Mouse (Mus musculus): ENCODE data around the gene Il2rb. TPM values are rescaled to one million over a fixed set of nuclear protein-coding genes. Genes with fewer than 3 reads are reported as not detected.

The Il2rb gene
- polyA plus RNA-seq (2014; fragmentation: Nextera tagmentation; extraction: Ambion mirVana): 0.42 and 0.55 TPM in 2 replicates

- H3K9ac ChIP-seq (ENCODE audit: low read depth, low read length): no peak within 1 kb of the TSS
- no peaks in the 10 kb centered on the region for H3K9me3 ChIP-seq (ENCODE audit: control insufficient read depth, low read length)
- no peak within 1 kb of the TSS for H3K4me3 ChIP-seq (ENCODE audit: low read depth, low read length)
- H3K36me3 ChIP-seq (ENCODE audit: control insufficient read depth, insufficient read depth, low read length): no peaks in the 10 kb centered on the region
- ATAC-seq (ENCODE audit: low read depth): no peak
- DNase-seq (ENCODE audit: low spot score): no peak
- no peak within 1 kb of the TSS for H3K4me2 ChIP-seq (ENCODE audit: low read depth, low read length)
- no peaks in the 10 kb centered on the region for H3K27me3 ChIP-seq (replicated peaks; ENCODE audit: control insufficient read depth, insufficient read depth, low read length)
- H3K4me1 ChIP-seq (ENCODE audit: control insufficient read depth, insufficient read depth, low read length): no peaks in the 10 kb centered on the region
- 93% methylated on average over 9 of the region's 11 CpGs for WGBS
- H3K27ac ChIP-seq (replicated peaks; ENCODE audit: low read depth, low read length): no peak within 1 kb of the TSS
These were observed at the start of gene Il2rb for GRCm38 (mm10) chr15:78494968-78495406. Il2rb (minus strand) TSS chr15:78495271.

GRCm38 (mm10) chr15:78544561-78545001 lies 49.5 kb upstream of the Il2rb start, which contains the start of gene Sstr3:
Sstr3 (minus strand) TSS chr15:78544685.
- no peak for ATAC-seq (ENCODE audit: low read depth)
- H3K4me3 ChIP-seq (ENCODE audit: low read depth, low read length): no peak within 1 kb of the TSS
- no peak within 1 kb of the TSS for H3K4me2 ChIP-seq (ENCODE audit: low read depth, low read length)
- H3K9me3 ChIP-seq (ENCODE audit: control insufficient read depth, low read length): no peaks in the 10 kb centered on the region
- H3K27ac ChIP-seq (replicated peaks; ENCODE audit: low read depth, low read length): no peak within 1 kb of the TSS
- no peaks in the 10 kb centered on the region for H3K36me3 ChIP-seq (ENCODE audit: control insufficient read depth, insufficient read depth, low read length)
- no peak for DNase-seq (ENCODE audit: low spot score)
- 0 out of 2 replicates have a peak, but pooled peaks cover 5% of the 10 kb centered on the region for H3K27me3 ChIP-seq (replicated peaks; ENCODE audit: control insufficient read depth, insufficient read depth, low read length)
- WGBS: 10% methylated on average over 14 of the region's 14 CpGs
- H3K4me1 ChIP-seq (ENCODE audit: control insufficient read depth, insufficient read depth, low read length): no peaks in the 10 kb centered on the region
- no peak within 1 kb of the TSS for H3K9ac ChIP-seq (ENCODE audit: low read depth, low read length)

DNA sequence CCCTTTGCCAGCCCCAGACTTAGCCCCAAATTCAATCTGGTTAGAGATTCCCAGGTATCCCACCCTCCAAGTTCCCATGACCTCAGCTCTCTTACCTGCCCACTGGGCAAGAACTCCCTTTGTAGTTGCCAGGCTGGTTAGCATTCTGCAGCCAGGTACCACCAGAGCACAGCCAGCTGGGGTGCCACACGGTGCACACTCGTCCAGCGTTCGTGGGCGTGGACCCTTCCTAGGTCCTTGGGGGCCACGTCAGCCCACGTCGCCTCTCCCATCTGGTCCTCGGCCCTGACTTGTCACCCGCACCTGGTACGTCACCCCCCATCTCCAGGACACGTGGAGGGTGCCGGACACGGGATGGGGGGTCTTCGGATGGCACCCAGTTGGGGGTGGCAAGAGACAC lies 49.0 kb upstream of the Il2rb start:
- 72% methylated on average over 15 of the region's 15 CpGs for WGBS
- Histone ChIP-seq H3K4me1 (ENCODE audit: control insufficient read depth, insufficient read depth, low read length) (no peaks in the 10 kb centered on the region), H3K4me3 (ENCODE audit: low read depth, low read length) (no peak overlapping the region), H3K36me3 (ENCODE audit: control insufficient read depth, insufficient read depth, low read length) (no peaks in the 10 kb centered on the region), H3K27ac (replicated peaks; ENCODE audit: low read depth, low read length) (no peak overlapping the region), H3K4me2 (ENCODE audit: low read depth, low read length) (no peak overlapping the region), H3K27me3 (replicated peaks; ENCODE audit: control insufficient read depth, insufficient read depth, low read length) (0 out of 2 replicates have a peak, but pooled peaks cover 5% of the 10 kb centered on the region), H3K9me3 (ENCODE audit: control insufficient read depth, low read length) (no peaks in the 10 kb centered on the region), H3K9ac (ENCODE audit: low read depth, low read length) (no peak overlapping the region)
- no peak for DNase-seq (ENCODE audit: low spot score)
- no peak for ATAC-seq (ENCODE audit: low read depth)

GRCm38 (mm10) chr15:78542767-78543303 lies 47.8 kb upstream of the Il2rb start:
- 0 out of 2 replicates have a peak, but pooled peaks cover 5% of the 10 kb centered on the region for H3K27me3 ChIP-seq (replicated peaks; ENCODE audit: control insufficient read depth, insufficient read depth, low read length)
- no peak overlapping the region for H3K9ac ChIP-seq (ENCODE audit: low read depth, low read length)
- no peak for ATAC-seq (ENCODE audit: low read depth)
- no peak overlapping the region for H3K4me2 ChIP-seq (ENCODE audit: low read depth, low read length)
- DNase-seq (ENCODE audit: low spot score): peak; percentile 16
- no peak overlapping the region for H3K27ac ChIP-seq (replicated peaks; ENCODE audit: low read depth, low read length)
- no peaks in the 10 kb centered on the region for H3K9me3 ChIP-seq (ENCODE audit: control insufficient read depth, low read length)
- 56% methylated on average over 7 of the region's 7 CpGs for WGBS
- H3K36me3 ChIP-seq (ENCODE audit: control insufficient read depth, insufficient read depth, low read length): no peaks in the 10 kb centered on the region
- no peaks in the 10 kb centered on the region for H3K4me1 ChIP-seq (ENCODE audit: control insufficient read depth, insufficient read depth, low read length)
- no peak overlapping the region for H3K4me3 ChIP-seq (ENCODE audit: low read depth, low read length)

DNA sequence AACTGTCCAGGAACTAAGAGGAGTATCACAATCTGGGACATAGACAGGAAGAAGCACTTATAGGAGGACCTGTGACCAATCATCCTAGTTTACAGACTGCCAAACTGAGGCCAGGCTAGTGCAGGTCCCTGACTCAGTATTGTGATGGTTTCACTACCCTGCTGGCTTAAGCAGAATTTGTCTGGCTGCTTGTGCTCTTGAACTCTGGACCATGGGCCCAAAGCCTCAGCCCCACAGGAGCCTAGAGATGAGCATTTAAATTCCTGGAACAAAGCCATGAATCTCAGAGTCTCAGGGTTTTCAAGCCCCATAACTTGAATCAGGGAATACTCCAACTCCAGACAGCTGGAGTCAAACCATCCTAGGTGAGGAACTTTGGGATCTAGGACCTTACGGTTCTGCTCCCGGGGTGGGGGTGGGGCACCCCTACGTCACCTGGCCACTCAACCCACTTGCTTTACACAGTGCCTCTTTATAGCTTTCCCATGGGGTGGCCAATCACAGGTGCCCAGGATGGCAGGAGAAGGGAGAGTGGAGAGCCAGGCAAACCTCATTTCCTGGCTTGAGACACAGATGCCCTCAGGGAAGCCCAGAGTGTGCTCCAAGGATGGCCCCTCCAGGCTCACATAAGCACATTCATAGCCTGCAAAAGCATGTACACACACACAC lies 47.2 kb upstream of the Il2rb start:
- Histone ChIP-seq H3K9ac (ENCODE audit: low read depth, low read length) (no peak overlapping the region), H3K36me3 (ENCODE audit: control insufficient read depth, insufficient read depth, low read length) (no peaks in the 10 kb centered on the region), H3K27ac (replicated peaks; ENCODE audit: low read depth, low read length) (no peak overlapping the region), H3K4me3 (ENCODE audit: low read depth, low read length) (no peak overlapping the region), H3K27me3 (replicated peaks; ENCODE audit: control insufficient read depth, insufficient read depth, low read length) (0 out of 2 replicates have a peak, but pooled peaks cover 5% of the 10 kb centered on the region), H3K4me1 (ENCODE audit: control insufficient read depth, insufficient read depth, low read length) (no peaks in the 10 kb centered on the region), H3K9me3 (ENCODE audit: control insufficient read depth, low read length) (no peaks in the 10 kb centered on the region), H3K4me2 (ENCODE audit: low read depth, low read length) (no peak overlapping the region)
- DNase-seq (ENCODE audit: low spot score) (no peak), ATAC-seq (ENCODE audit: low read depth) (no peak)
- 80% methylated on average over 3 of the region's 3 CpGs for WGBS

DNA sequence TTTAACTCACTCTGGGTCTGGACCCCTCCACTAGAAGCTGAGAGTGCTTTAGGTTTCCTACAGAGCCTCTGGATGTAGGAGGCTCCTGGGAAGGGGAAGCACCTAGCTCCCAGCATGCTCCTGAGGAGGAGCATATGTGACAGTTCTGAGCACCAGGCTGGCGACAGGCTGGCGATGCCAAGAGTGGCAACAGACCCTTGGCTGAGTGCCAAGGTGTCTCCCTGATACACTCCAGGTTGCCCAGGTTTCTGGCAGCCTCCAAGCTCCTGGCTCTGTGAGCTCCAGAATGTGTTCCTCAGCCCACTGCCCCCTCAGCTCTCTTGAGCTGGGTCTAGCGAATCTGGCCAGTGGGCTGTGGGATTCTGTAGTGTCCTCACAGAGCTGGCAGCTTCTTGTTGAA lies 46.5 kb upstream of the Il2rb start:
- Histone ChIP-seq H3K27ac (replicated peaks; ENCODE audit: low read depth, low read length) (no peak overlapping the region), H3K36me3 (ENCODE audit: control insufficient read depth, insufficient read depth, low read length) (no peaks in the 10 kb centered on the region), H3K4me1 (ENCODE audit: control insufficient read depth, insufficient read depth, low read length) (no peaks in the 10 kb centered on the region), H3K4me2 (ENCODE audit: low read depth, low read length) (no peak overlapping the region), H3K27me3 (replicated peaks; ENCODE audit: control insufficient read depth, insufficient read depth, low read length) (0 out of 2 replicates have a peak, but pooled peaks cover 5% of the 10 kb centered on the region), H3K4me3 (ENCODE audit: low read depth, low read length) (no peak overlapping the region), H3K9me3 (ENCODE audit: control insufficient read depth, low read length) (no peaks in the 10 kb centered on the region), H3K9ac (ENCODE audit: low read depth, low read length) (0 out of 2 replicates have a peak overlapping the region, but pooled peaks have one; percentile 5)
- ATAC-seq (ENCODE audit: low read depth) (no peak), DNase-seq (ENCODE audit: low spot score) (no peak)
- WGBS: 51% methylated on average over 3 of the region's 3 CpGs

DNA sequence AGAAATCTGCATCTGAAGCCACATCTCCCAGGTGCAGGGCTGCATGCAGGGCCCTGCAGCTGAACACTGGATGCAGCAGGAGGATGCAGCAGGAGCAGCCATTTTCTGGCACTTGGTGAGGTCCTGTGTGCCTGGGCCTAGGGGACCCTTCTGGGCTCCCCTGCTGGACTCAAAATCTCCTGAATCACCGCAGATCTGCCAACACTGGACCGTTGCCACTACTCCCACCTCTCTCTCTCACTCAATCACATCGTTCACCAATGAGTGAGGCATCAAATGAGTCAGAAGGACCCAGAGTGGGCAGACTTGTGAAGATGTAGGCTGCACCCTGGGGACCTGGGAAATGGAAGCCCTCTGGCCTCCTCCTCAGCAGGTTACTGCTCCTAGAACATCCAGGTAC lies 46.0 kb upstream of the Il2rb start:
- Histone ChIP-seq H3K9me3 (ENCODE audit: control insufficient read depth, low read length) (no peaks in the 10 kb centered on the region), H3K4me1 (ENCODE audit: control insufficient read depth, insufficient read depth, low read length) (no peaks in the 10 kb centered on the region), H3K4me2 (ENCODE audit: low read depth, low read length) (no peak overlapping the region), H3K9ac (ENCODE audit: low read depth, low read length) (no peak overlapping the region), H3K27me3 (replicated peaks; ENCODE audit: control insufficient read depth, insufficient read depth, low read length) (0 out of 2 replicates have a peak, but pooled peaks cover 5% of the 10 kb centered on the region), H3K27ac (replicated peaks; ENCODE audit: low read depth, low read length) (no peak overlapping the region), H3K36me3 (ENCODE audit: control insufficient read depth, insufficient read depth, low read length) (no peaks in the 10 kb centered on the region), H3K4me3 (ENCODE audit: low read depth, low read length) (no peak overlapping the region)
- no peak for ATAC-seq (ENCODE audit: low read depth)
- DNase-seq (ENCODE audit: low spot score): no peak
- 80% methylated on average over 3 of the region's 3 CpGs for WGBS

DNA sequence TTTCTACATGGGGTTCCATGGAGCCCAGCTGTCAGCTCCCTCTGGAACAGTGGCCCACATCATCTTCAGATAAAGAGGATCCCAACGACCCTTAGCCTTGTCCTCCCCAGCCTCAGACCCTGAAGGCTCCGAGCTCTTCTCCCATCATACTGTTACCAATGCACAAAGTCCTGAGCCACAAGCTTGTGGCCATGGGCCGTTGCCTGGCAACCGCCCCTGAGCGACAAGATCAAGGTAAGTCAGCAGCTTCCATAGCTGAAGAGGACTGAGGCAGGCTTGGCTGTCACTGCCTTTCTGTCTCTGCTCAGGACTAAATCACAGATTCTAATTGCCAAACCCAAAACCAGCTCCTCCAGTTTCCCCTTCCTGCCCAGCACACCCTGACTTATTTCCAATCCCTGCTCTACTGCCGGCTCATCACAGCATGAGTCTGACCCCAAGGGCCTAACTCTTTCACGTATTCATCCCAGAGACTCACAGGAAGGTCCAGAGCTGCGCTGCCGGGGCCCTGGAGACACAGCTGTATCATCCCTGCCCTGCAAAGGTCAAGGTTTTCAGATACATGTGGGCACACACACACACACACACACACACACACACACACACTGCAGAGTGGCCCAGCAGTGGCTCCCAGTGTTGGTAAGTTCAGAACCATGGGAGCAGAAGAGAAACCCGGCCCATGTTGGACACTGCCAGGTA lies 40.8 kb upstream of the Il2rb start:
- DNase-seq (ENCODE audit: low spot score): no peak
- H3K9me3 ChIP-seq (ENCODE audit: control insufficient read depth, low read length): no peaks in the 10 kb centered on the region
- no peaks in the 10 kb centered on the region for H3K27me3 ChIP-seq (replicated peaks; ENCODE audit: control insufficient read depth, insufficient read depth, low read length)
- no peak overlapping the region for H3K4me3 ChIP-seq (ENCODE audit: low read depth, low read length)
- no peak for ATAC-seq (ENCODE audit: low read depth)
- H3K36me3 ChIP-seq (ENCODE audit: control insufficient read depth, insufficient read depth, low read length): no peaks in the 10 kb centered on the region
- 46% methylated on average over 10 of the region's 10 CpGs for WGBS
- H3K4me1 ChIP-seq (ENCODE audit: control insufficient read depth, insufficient read depth, low read length): peaks cover 7% of the 10 kb centered on the region; the same call in 1 of the 2 replicates
- no peak overlapping the region for H3K27ac ChIP-seq (replicated peaks; ENCODE audit: low read depth, low read length)
- 0 out of 2 replicates have a peak overlapping the region, but pooled peaks have one; percentile 37 for H3K9ac ChIP-seq (ENCODE audit: low read depth, low read length)
- no peak overlapping the region for H3K4me2 ChIP-seq (ENCODE audit: low read depth, low read length)
